Mouse (Mus musculus): ENCODE results near the gene Ctag2. TPM values are rescaled to one million over a fixed set of nuclear protein-coding genes. Genes with fewer than 3 reads are reported as not detected.

The Ctag2 gene
- polyA plus RNA-seq (2012): not detected in 2 replicates

GRCm38 (mm10) chrX:65047344-65047743, at the start of gene Ctag2:
Ctag2 (plus strand) TSS chrX:65047644.
- TF ChIP-seq GATA1 (IDR thresholded peaks at IDR 0.05; ENCODE audit: low read length): no peak

Data from G1E-ER4 (cell line).